Mouse (Mus musculus) forebrain, postnatal 0 days (tissue): ENCODE measurements around the gene Adamts8. TPM values are rescaled to one million over a fixed set of nuclear protein-coding genes. Genes with fewer than 3 reads are reported as not detected.

Source experiments
- ATAC-seq: fragments of 200-750 bp; cut with Nextera tagmentation; 2 replicates; pipeline ENCODE4 v1.8.0; 2017; ENCODE audit warnings: mild to moderate bottlenecking, moderate library complexity
- DNase-seq: peaks from one replicate; pipeline ENCODE4 v3.0.0-alpha.2; 2015
- H3K27ac ChIP-seq: fragments of 300-500 bp; sonication (generic); 2 replicates; pipeline ENCODE4 v1.5.1; 2014; ENCODE audit warnings: low read depth, mild to moderate bottlenecking, antibody characterized with exemption, low read length, moderate library complexity, mixed read lengths
- H3K27me3 ChIP-seq: fragments of 300-500 bp; sonication (generic); 2 replicates; pipeline ENCODE4 v1.6.1; 2014; ENCODE audit warnings: mild to moderate bottlenecking, low read length, mixed read lengths; ENCODE audit not compliant: insufficient read depth
- H3K36me3 ChIP-seq: fragments of 300-500 bp; sonication (generic); 2 replicates; pipeline ENCODE4 v1.6.1; 2014; ENCODE audit warnings: mild to moderate bottlenecking, moderate library complexity; ENCODE audit not compliant: insufficient read depth
- H3K4me1 ChIP-seq: fragments of 300-500 bp; sonication (generic); 2 replicates; pipeline ENCODE4 v1.6.1; 2014; ENCODE audit warnings: antibody characterized with exemption; ENCODE audit not compliant: insufficient read depth
- H3K4me2 ChIP-seq: fragments of 300-500 bp; sonication (generic); 2 replicates; pipeline ENCODE4 v1.6.1; 2014; ENCODE audit warnings: low read depth, mild to moderate bottlenecking, moderate library complexity
- H3K4me3 ChIP-seq: fragments of 300-500 bp; sonication (generic); 2 replicates; pipeline ENCODE4 v1.5.1; 2014; ENCODE audit warnings: low read depth, low read length, mixed read lengths
- H3K9ac ChIP-seq: fragments of 300-500 bp; sonication (generic); 2 replicates; pipeline ENCODE4 v1.6.1; 2014; ENCODE audit warnings: mild to moderate bottlenecking
- H3K9me3 ChIP-seq: fragments of 300-500 bp; sonication (generic); 2 replicates; pipeline ENCODE4 v1.6.1; 2016; ENCODE audit warnings: low read length
- CTCF ChIP-seq: sonication (generic); IDR thresholded peaks from 2 replicates; pipeline ENCODE4 v1.5.1; 2016; ENCODE audit warnings: antibody characterized with exemption, control low read depth, low read depth
- WGBS: fragments of 180-500 bp; shearing (Covaris S2); extraction: QIAGEN DNeasy Blood & Tissue Kit; methylation state at CpG from one replicate; pipeline ENCODE4 v1.1.7; 2014; 5-methylcytosine and 5-hydroxymethylcytosine counted together
- polyA plus RNA-seq: library from polyadenylated mRNA; unstranded; fragments of >200 nt; fragmentation: Nextera tagmentation; extraction: Ambion mirVana; gene quantifications from 2 replicates; pipeline ENCODE4 v1.2.1, GENCODE M21; 2015
- total RNA-seq: library from RNA; depleted of rRNA; stranded (reverse); fragments of >200 nt; gene quantifications from 2 replicates; pipeline ENCODE4 v1.2.3, GENCODE M21; 2014

Adamts8 gene
- total and polyA plus RNA-seq, 2 experiments from 2014 or later: 1.7 to 3.0 TPM

GRCm38 (mm10) chr9:30951461-30951860 lies 9.1 kb downstream of the Adamts8 start:
- Histone ChIP-seq H3K9ac (no peak overlapping the region), H3K27ac (no peak overlapping the region), H3K36me3 (no peaks in the 10 kb centered on the region), H3K4me3 (no peak overlapping the region), H3K9me3 (no peaks in the 10 kb centered on the region), H3K4me1 (no peaks in the 10 kb centered on the region), H3K4me2 (no peak overlapping the region), H3K27me3 (no peaks in the 10 kb centered on the region)
- ATAC-seq: no peak
- DNase-seq: no peak
- 84% methylated on average over 5 of the region's 5 CpGs for WGBS
- TF ChIP-seq CTCF: no peak

GRCm38 (mm10) chr9:30953287-30953686 lies 10.9 kb downstream of the Adamts8 start:
- TF ChIP-seq CTCF: peak; percentile 45; the same call in 1 of the 2 replicates
- 66% methylated on average over 8 of the region's 8 CpGs for WGBS
- no peak for ATAC-seq
- H3K9me3 ChIP-seq: no peaks in the 10 kb centered on the region
- H3K36me3 ChIP-seq: no peaks in the 10 kb centered on the region
- no peak overlapping the region for H3K27ac ChIP-seq
- H3K4me2 ChIP-seq: no peak overlapping the region
- H3K4me3 ChIP-seq: no peak overlapping the region
- no peaks in the 10 kb centered on the region for H3K27me3 ChIP-seq
- H3K4me1 ChIP-seq: no peaks in the 10 kb centered on the region
- DNase-seq: no peak
- H3K9ac ChIP-seq: no peak overlapping the region

DNA sequence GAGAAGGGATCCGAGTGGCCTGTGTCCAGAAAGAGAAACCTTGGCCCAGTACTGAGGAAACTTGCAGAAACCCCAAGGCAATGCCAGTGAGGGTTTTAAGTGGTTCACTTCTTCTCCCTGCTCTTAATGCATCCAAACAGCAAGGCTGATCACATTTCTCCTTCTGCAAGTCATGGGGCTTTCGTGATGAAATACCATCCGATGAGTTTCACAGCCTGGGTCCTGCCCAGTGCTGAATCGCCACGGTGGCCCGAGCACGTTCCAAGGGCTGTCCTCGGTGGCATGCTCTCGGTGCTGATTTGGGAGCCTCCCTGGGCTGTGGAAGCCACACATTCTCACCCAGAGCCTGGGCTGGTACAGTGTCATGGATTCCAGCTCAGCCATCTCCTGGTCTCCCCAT lies 12.9 kb downstream of the Adamts8 start:
- no peak overlapping the region for H3K4me3 ChIP-seq
- no peak overlapping the region for H3K27ac ChIP-seq
- H3K9me3 ChIP-seq: no peaks in the 10 kb centered on the region
- ATAC-seq (no peak), DNase-seq (no peak)
- no peak for TF ChIP-seq CTCF
- 93% methylated on average over 9 of the region's 9 CpGs for WGBS
- no peaks in the 10 kb centered on the region for H3K4me1 ChIP-seq
- H3K9ac ChIP-seq: no peak overlapping the region
- H3K36me3 ChIP-seq: no peaks in the 10 kb centered on the region
- no peak overlapping the region for H3K4me2 ChIP-seq
- H3K27me3 ChIP-seq: no peaks in the 10 kb centered on the region

DNA sequence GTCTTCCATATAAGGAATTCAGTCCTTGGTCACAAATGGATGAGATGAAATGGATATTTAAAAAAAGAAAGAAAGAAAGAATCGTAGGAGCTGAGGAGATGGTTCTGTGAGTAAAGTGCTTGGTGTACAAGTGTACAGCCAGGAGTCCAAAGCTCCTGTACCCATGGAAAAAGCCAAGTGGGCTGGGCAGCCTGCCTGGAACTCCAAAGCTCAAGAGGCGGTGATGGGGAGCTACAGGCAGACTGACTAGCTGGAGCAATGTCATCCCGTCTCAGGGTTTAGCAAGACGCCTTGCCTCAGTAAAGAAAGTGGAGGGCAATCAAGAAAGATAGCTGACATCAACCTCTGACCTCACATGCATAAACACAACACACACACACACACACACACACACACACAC lies 21.4 kb downstream of the Adamts8 start:
- Histone ChIP-seq H3K27me3 (no peaks in the 10 kb centered on the region), H3K4me1 (no peaks in the 10 kb centered on the region), H3K9ac (no peak overlapping the region), H3K9me3 (no peaks in the 10 kb centered on the region), H3K4me2 (no peak overlapping the region), H3K36me3 (no peaks in the 10 kb centered on the region), H3K27ac (no peak overlapping the region), H3K4me3 (no peak overlapping the region)
- 84% methylated on average over 4 of the region's 4 CpGs for WGBS
- no peak for ATAC-seq
- TF ChIP-seq CTCF: no peak
- DNase-seq: no peak

GRCm38 (mm10) chr9:30964685-30965084 lies 22.3 kb downstream of the Adamts8 start:
- ATAC-seq (peak; percentile 66), DNase-seq (peak; percentile 31)
- Histone ChIP-seq H3K4me2 (no peak overlapping the region), H3K27me3 (no peaks in the 10 kb centered on the region), H3K4me1 (no peaks in the 10 kb centered on the region), H3K9me3 (no peaks in the 10 kb centered on the region), H3K4me3 (no peak overlapping the region), H3K27ac (no peak overlapping the region), H3K9ac (no peak overlapping the region), H3K36me3 (no peaks in the 10 kb centered on the region)
- WGBS: 65% methylated on average over 10 of the region's 10 CpGs
- no peak for TF ChIP-seq CTCF

DNA sequence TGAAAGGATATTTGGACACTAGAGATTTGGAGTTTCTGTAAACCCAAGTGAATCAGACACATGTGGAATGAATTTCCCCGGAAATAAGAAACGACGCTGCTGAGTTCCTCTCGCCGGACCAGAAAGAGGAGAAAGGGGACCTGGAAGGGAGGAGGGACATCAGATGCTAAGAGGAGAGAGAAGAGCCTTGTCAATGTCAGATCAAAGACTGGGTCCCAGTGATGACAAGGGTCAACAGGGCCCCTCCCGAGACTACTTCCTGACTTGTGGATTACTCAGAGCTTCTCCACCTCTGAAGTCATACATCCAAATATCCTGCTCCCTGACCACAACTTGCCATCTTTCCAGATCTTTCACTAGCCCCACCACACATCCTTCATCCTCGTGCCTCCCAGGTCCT lies 24.5 kb downstream of the Adamts8 start:
- Histone ChIP-seq H3K9ac (no peak overlapping the region), H3K36me3 (no peaks in the 10 kb centered on the region)

GRCm38 (mm10) chr9:30968130-30968529 lies 25.8 kb downstream of the Adamts8 start:
- no peak for ATAC-seq
- H3K4me1 ChIP-seq: no peaks in the 10 kb centered on the region
- WGBS: 89% methylated on average over 6 of the region's 6 CpGs
- no peaks in the 10 kb centered on the region for H3K27me3 ChIP-seq
- DNase-seq: no peak
- H3K9me3 ChIP-seq: no peaks in the 10 kb centered on the region
- no peak overlapping the region for H3K9ac ChIP-seq
- no peak overlapping the region for H3K4me2 ChIP-seq
- no peak overlapping the region for H3K27ac ChIP-seq
- no peak for TF ChIP-seq CTCF
- H3K36me3 ChIP-seq: no peaks in the 10 kb centered on the region
- H3K4me3 ChIP-seq: no peak overlapping the region

More for the DNA sequence above, 24.5 kb downstream of the Adamts8 start:
- TF ChIP-seq CTCF: no peak
- DNase-seq (no peak), ATAC-seq (no peak)
- Histone ChIP-seq H3K9me3 (no peaks in the 10 kb centered on the region), H3K4me2 (no peak overlapping the region), H3K4me1 (no peaks in the 10 kb centered on the region), H3K27me3 (no peaks in the 10 kb centered on the region), H3K27ac (no peak overlapping the region), H3K4me3 (no peak overlapping the region)
- 81% methylated on average over 7 of the region's 7 CpGs for WGBS

DNA sequence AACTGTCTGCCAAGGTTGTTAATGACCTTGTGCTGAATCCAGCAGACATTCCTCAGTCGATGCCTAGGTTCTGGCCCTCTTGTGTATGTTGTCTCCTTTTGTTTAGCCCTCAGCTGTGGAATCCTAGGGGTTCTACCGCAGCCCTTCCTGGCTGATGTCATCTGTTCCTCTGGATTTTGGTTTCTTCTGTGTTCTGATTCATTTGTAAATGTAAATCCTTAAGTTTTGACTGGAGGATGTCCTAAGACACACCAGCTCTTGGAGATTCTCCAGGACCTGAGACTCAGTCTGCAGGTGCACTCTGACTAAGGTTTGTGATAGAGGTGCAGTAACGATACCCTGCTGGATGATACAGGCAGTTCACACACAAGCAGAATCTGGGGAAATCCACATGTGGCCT lies 27.6 kb downstream of the Adamts8 start:
- Histone ChIP-seq H3K27ac (no peak overlapping the region), H3K9ac (no peak overlapping the region), H3K27me3 (no peaks in the 10 kb centered on the region), H3K36me3 (no peaks in the 10 kb centered on the region), H3K9me3 (no peaks in the 10 kb centered on the region), H3K4me3 (no peak overlapping the region), H3K4me2 (no peak overlapping the region), H3K4me1 (no peaks in the 10 kb centered on the region)
- ATAC-seq (no peak), DNase-seq (no peak)
- no peak for TF ChIP-seq CTCF
- WGBS: 40% methylated on average over 3 of the region's 3 CpGs
